Mouse (Mus musculus) C3H10T1/2 (cell line): ENCODE measurements around the gene Zdhhc7. TPM values are rescaled to one million over a fixed set of nuclear protein-coding genes. Genes with fewer than 3 reads are reported as not detected.

ENCODE experiments used
- polyA plus RNA-seq, 2 experiments: library from polyadenylated mRNA; unstranded; fragments of >200 nt; fragmentation: generic; extraction: Trizol; gene quantifications; one replicate each; pipeline ENCODE4 v1.2.1; 2012; ENCODE audit warnings: missing spikeins in 2 of 2

Zdhhc7 gene
- 10 to 100 TPM; 16.1 to 35.1 TPM for polyA plus RNA-seq

GRCm38 (mm10) chr8:120101068-120101972 is at the start of gene Zdhhc7:
Gene Zdhhc7 (minus strand): TSS chr8:120101482.

GRCm38 (mm10) chr8:120113758-120114255 is 12.5 kb upstream of the Zdhhc7 start, which contains the start of gene 6430548M08Rik:
Gene 6430548M08Rik (plus strand): TSS chr8:120114152.

Other genes starting within 250 kb of the Zdhhc7 start
- 1 to 10 TPM; 1.9 to 7.7 TPM for gene Klhl36, start 239.2 kb downstream of the Zdhhc7 start, polyA plus RNA-seq
- gene Usp10, start 191.1 kb downstream of the Zdhhc7 start, polyA plus RNA-seq = 10 to 100 TPM; 66.0 to 78.8 TPM
- 1 to 10 TPM; 4.1 to 9.5 TPM for gene Gm20388, start 190.6 kb downstream of the Zdhhc7 start, polyA plus RNA-seq
- under 1 TPM; 0.09 to 0.24 TPM for gene Crispld2, start 109.0 kb downstream of the Zdhhc7 start, polyA plus RNA-seq
- gene 6430548M08Rik, start 12.7 kb upstream of the Zdhhc7 start, polyA plus RNA-seq = 1 to 10 TPM; 3.2 to 4.4 TPM
- not detected for gene Fam92b, start 76.0 kb upstream of the Zdhhc7 start, polyA plus RNA-seq
- 1 to 10 TPM in 1 of 2 experiments, under 1 TPM in 1; 0.95 to 8.0 TPM for gene Gse1, start 127.0 kb upstream of the Zdhhc7 start, polyA plus RNA-seq